Comparison of ENCODE assay signal across 8 mouse cellular contexts in the genomic region with DNA sequence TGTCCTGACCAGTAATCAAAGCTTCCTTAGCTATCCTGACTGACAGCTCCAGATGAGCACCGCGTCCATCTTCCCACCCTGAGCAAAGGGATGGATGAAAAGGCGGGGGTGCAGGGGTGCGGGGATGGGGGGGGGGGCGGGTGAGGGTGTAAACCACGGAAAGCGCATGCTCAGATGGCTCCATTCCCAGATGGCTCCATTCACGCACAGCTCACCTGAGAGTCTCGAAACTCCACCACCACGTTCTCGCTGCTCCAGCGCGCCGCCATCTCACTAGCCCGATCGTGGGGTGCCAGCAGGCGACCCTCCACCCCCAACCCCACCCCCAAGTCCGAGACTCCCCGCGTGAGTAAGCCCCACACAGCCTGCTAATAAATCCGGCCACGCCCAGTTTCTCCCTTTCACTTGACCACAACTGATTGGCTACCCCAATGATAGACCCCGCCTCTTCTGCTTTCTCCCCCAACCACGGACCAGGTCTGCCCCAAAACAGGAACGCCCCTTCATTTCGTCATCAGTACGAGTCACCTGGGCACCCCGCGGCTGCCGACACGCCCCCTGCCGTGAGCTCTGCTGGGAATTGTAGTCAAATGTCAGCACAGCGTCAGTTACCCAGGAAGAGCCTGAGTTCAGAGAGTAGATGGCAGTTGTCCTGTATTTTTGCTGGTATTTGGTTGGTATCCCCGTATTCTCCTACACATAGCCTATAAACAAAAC. TPM values are rescaled to one million over a fixed set of nuclear protein-coding genes. Genes with fewer than 3 reads are reported as not detected.
DNase-seq lines count a peak whose midpoint lies in the region; ATAC-seq and TF ChIP-seq lines count a peak whose summit lies in the region.

Gene Wdr59 (minus strand): TSS at position 380 of the 717 bp plus-strand sequence.

- peak within 1 kb of the TSS; percentile 60 for H3K4me2 ChIP-seq in hindbrain, postnatal 0 days (ENCODE audit: low read depth, low read length)

- H3K36me3 ChIP-seq in hindbrain, postnatal 0 days (ENCODE audit: insufficient read depth, low read length) = no peaks in the 10 kb centered on the region

- peak; percentile 99 for DNase-seq in ZHBTc4 (ENCODE audit: low read depth, low spot score)
- DNase-seq in gastrocnemius, adult 2 months = peak; percentile 97
- peak; percentile 99 for DNase-seq in hindbrain, postnatal 0 days (ENCODE audit: low spot score)
- DNase-seq in left cerebral cortex, adult 2 months (ENCODE audit: extremely low spot score in 1 of 2, low spot score in 2 of 2) = peak; percentile 92 to 95
- DNase-seq in right cerebral cortex, adult 2 months (ENCODE audit: low spot score in 2 of 2) = peak; percentile 96 to 97
- DNase-seq in urinary bladder, postnatal 14 days (ENCODE audit: low spot score) = peak; percentile 98

- H3K27ac ChIP-seq in gastrocnemius, adult 2 months = peak within 1 kb of the TSS; percentile 94
- peak within 1 kb of the TSS; percentile 80 for H3K27ac ChIP-seq in hindbrain, postnatal 0 days
- peak within 1 kb of the TSS; percentile 90 for H3K27ac ChIP-seq in left cerebral cortex, adult 2 months

- H3K9ac ChIP-seq in hindbrain, postnatal 0 days (replicated peaks; ENCODE audit: low read length) = peak within 1 kb of the TSS; percentile 56

- under 1% methylated on average over 34 of the region's 34 CpGs for WGBS in hindbrain, postnatal 0 days

- no peaks in the 10 kb centered on the region for H3K9me3 ChIP-seq in hindbrain, postnatal 0 days (ENCODE audit: low read length)

- peak; percentile 20; the same call in 1 of the 2 replicates for TF ChIP-seq CTCF in gastrocnemius, adult 2 months (IDR thresholded peaks at IDR 0.05)
- TF ChIP-seq CTCF in hindbrain, postnatal 0 days (IDR thresholded peaks at IDR 0.05; ENCODE audit: low read depth) = peak; percentile 41
- peak; percentile 15 for TF ChIP-seq CTCF in left cerebral cortex, adult 2 months (IDR thresholded peaks at IDR 0.05)

- peak within 1 kb of the TSS; percentile 83 for H3K4me3 ChIP-seq in gastrocnemius, adult 2 months
- H3K4me3 ChIP-seq in hindbrain, postnatal 0 days (ENCODE audit: low read length) = peak within 1 kb of the TSS; percentile 64
- peak within 1 kb of the TSS; percentile 74 for H3K4me3 ChIP-seq in left cerebral cortex, adult 2 months

- H3K27me3 ChIP-seq in hindbrain, postnatal 0 days (ENCODE audit: insufficient read depth, low read length) = no peaks in the 10 kb centered on the region

- H3K4me1 ChIP-seq in hindbrain, postnatal 0 days (ENCODE audit: insufficient read depth, low read length) = no peaks in the 10 kb centered on the region

- intact Hi-C loops in gastrocnemius, adult 2 months (cut with DNase I) = no loop called here
- intact Hi-C loops in left cerebral cortex, adult 2 months (cut with DNase I) = no loop called here

- peak; percentile 99 for ATAC-seq in common myeloid progenitor, adult 5-6 weeks (replicated peaks; ENCODE audit: low read depth, poor library complexity, severe bottlenecking)
- ATAC-seq in hindbrain, postnatal 0 days = peak; percentile 99
- peak; percentile 96 for ATAC-seq in megakaryocyte, adult 5-6 weeks (ENCODE audit: poor library complexity, severe bottlenecking)

RNA-seq across cellular contexts. Expression of gene Wdr59, which starts in this region (rescaled TPM):
- total RNA-seq in common myeloid progenitor, adult 5-6 weeks (2017) = 5.1 and 7.9 TPM in 2 replicates
- total RNA-seq in gastrocnemius, adult 2 months (2021) = 1 to 10 TPM; 7.9 to 8.2 TPM
- 10.5 and 15.0 TPM in 2 replicates for total RNA-seq in hindbrain, postnatal 0 days (2014; rRNA removed)
- 6.4 and 6.6 TPM in 2 replicates for polyA plus RNA-seq in hindbrain, postnatal 0 days (2015; fragmentation: Nextera tagmentation; extraction: Ambion mirVana)
- total RNA-seq in left cerebral cortex, adult 2 months (2021) = 10 to 100 TPM; 18.9 to 20.0 TPM
- total RNA-seq in megakaryocyte, adult 5-6 weeks (2015) = 3.1 and 3.3 TPM in 2 replicates
- 1.5 and 2.1 TPM in 2 replicates for total RNA-seq in megakaryocyte, adult 5-6 weeks (2017)

Comparison
In these comparisons a context has a peak if more than half of its experiments do, and no peak if none do; other contexts are left out.
1. Peak in every context shown above with its lines: DNase-seq, ATAC-seq, H3K4me3 ChIP-seq and H3K27ac ChIP-seq.